Comparison of ENCODE assay signal across 8 mouse cellular contexts in genomic region chr8:91312342-91312741, GRCm38 (mm10). TPM values are rescaled to one million over a fixed set of nuclear protein-coding genes. Genes with fewer than 3 reads are reported as not detected.
A peak's percentile ranks its signal among the peaks of the same experiment; 100 is the strongest.
DNase-seq lines count a peak whose midpoint lies in the region; ATAC-seq and TF ChIP-seq lines count a peak whose summit lies in the region.

No protein-coding gene starts in this region.

- WGBS in embryonic facial prominence, embryonic 15.5 days, result 76% methylated on average over 2 of the region's 2 CpGs
- 84% methylated on average over 2 of the region's 2 CpGs for WGBS in limb, embryonic 12.5 days
- WGBS in neural tube, embryonic 13.5 days, result 81% methylated on average over 2 of the region's 2 CpGs

- peak overlapping the region; percentile 90 for H3K4me3 ChIP-seq in left cerebral cortex, adult 2 months
- peak overlapping the region; percentile 80 for H3K4me3 ChIP-seq in embryonic facial prominence, embryonic 15.5 days (replicated peaks)
- H3K4me3 ChIP-seq in limb, embryonic 12.5 days (replicated peaks), result peak overlapping the region; percentile 62
- peak overlapping the region; percentile 60 for H3K4me3 ChIP-seq in neural tube, embryonic 13.5 days

- ATAC-seq in embryonic facial prominence, embryonic 15.5 days (ENCODE audit: insufficient number of reproducible peaks, low FRiP score, low TSS enrichment, low read depth), result no peak
- ATAC-seq in limb, embryonic 12.5 days (ENCODE audit: insufficient number of reproducible peaks, insufficient read depth, low FRiP score, low TSS enrichment, low read depth), result no peak
- no peak for ATAC-seq in neural tube, embryonic 13.5 days (ENCODE audit: low read depth)

- no peak for TF ChIP-seq CTCF in left cerebral cortex, adult 2 months (IDR thresholded peaks at IDR 0.05)

- no peaks in the 10 kb centered on the region for H3K27me3 ChIP-seq in embryonic facial prominence, embryonic 15.5 days
- H3K27me3 ChIP-seq in limb, embryonic 12.5 days, result no peaks in the 10 kb centered on the region
- H3K27me3 ChIP-seq in neural tube, embryonic 13.5 days, result no peaks in the 10 kb centered on the region

- intact Hi-C loops in left cerebral cortex, adult 2 months (cut with DNase I), result loop anchor here (2.0 kb wide), 1 partner anchor 32 kb away; no protein-coding TSS in a partner anchor
- intact Hi-C loops in left cerebral cortex, postnatal 14 days (cut with DNase I), result no loop called here
- intact Hi-C loops in gastrocnemius, postnatal 36 days (cut with DNase I), result no loop called here

- H3K36me3 ChIP-seq in embryonic facial prominence, embryonic 15.5 days, result no peaks in the 10 kb centered on the region
- H3K36me3 ChIP-seq in limb, embryonic 12.5 days, result peaks cover 3% of the 10 kb centered on the region
- H3K36me3 ChIP-seq in neural tube, embryonic 13.5 days, result 0 out of 2 replicates have a peak, but pooled peaks cover 5% of the 10 kb centered on the region

- H3K9me3 ChIP-seq in embryonic facial prominence, embryonic 15.5 days (replicated peaks), result no peaks in the 10 kb centered on the region
- H3K9me3 ChIP-seq in limb, embryonic 12.5 days, result no peaks in the 10 kb centered on the region
- H3K9me3 ChIP-seq in neural tube, embryonic 13.5 days, result no peaks in the 10 kb centered on the region

- peaks cover 18% of the 10 kb centered on the region for H3K4me1 ChIP-seq in embryonic facial prominence, embryonic 15.5 days
- peaks cover 30% of the 10 kb centered on the region for H3K4me1 ChIP-seq in limb, embryonic 12.5 days (replicated peaks)
- H3K4me1 ChIP-seq in neural tube, embryonic 13.5 days (replicated peaks), result peaks cover 35% of the 10 kb centered on the region

- DNase-seq in left cerebral cortex, adult 2 months (ENCODE audit: extremely low spot score in 1 of 2, low spot score in 2 of 2), result no peak
- no peak for DNase-seq in left cerebral cortex, postnatal 14 days (ENCODE audit: low spot score in 2 of 2)
- no peak for DNase-seq in embryo, embryonic 9.5 days (ENCODE audit: extremely low spot score)
- no peak for DNase-seq in gastrocnemius, postnatal 36 days
- no peak for DNase-seq in urinary bladder, postnatal 36 days (ENCODE audit: low spot score in 2 of 2)

- peak overlapping the region; percentile 64 for H3K4me2 ChIP-seq in embryonic facial prominence, embryonic 15.5 days (replicated peaks)
- peak overlapping the region; percentile 73 for H3K4me2 ChIP-seq in limb, embryonic 12.5 days
- H3K4me2 ChIP-seq in neural tube, embryonic 13.5 days, result peak overlapping the region; percentile 72

- H3K27ac ChIP-seq in left cerebral cortex, adult 2 months, result no peak overlapping the region; the same call in 1 of the 2 replicates
- no peak overlapping the region for H3K27ac ChIP-seq in embryonic facial prominence, embryonic 15.5 days (replicated peaks)
- no peak overlapping the region for H3K27ac ChIP-seq in limb, embryonic 12.5 days
- no peak overlapping the region for H3K27ac ChIP-seq in neural tube, embryonic 13.5 days (replicated peaks)

- peak overlapping the region; percentile 47; the same call in 1 of the 2 replicates for H3K9ac ChIP-seq in embryonic facial prominence, embryonic 15.5 days
- peak overlapping the region; percentile 68 for H3K9ac ChIP-seq in limb, embryonic 12.5 days (replicated peaks)
- H3K9ac ChIP-seq in neural tube, embryonic 13.5 days, result peak overlapping the region; percentile 78

RNA-seq across cellular contexts. Expression of gene Rpgrip1l, which starts 0.7 kb away (rescaled TPM):
- total RNA-seq in left cerebral cortex, adult 2 months (2021), result 10 to 100 TPM; 22.6 to 27.3 TPM
- 10 to 100 TPM; 25.9 to 26.1 TPM for total RNA-seq in left cerebral cortex, postnatal 14 days (2021)
- polyA plus RNA-seq in embryonic facial prominence, embryonic 15.5 days (2015; fragmentation: Nextera tagmentation; extraction: Ambion mirVana), result 14.8 and 15.0 TPM in 2 replicates
- polyA plus RNA-seq in limb, embryonic 12.5 days (2016; fragmentation: Nextera tagmentation; extraction: Ambion mirVana), result 14.3 and 17.1 TPM in 2 replicates
- 10.1 and 16.0 TPM in 2 replicates for polyA plus RNA-seq in neural tube, embryonic 13.5 days (2015; fragmentation: Nextera tagmentation; extraction: Ambion mirVana)
- 1 to 10 TPM; 1.6 to 2.7 TPM for total RNA-seq in gastrocnemius, postnatal 36 days (2021)

RNA-seq across cellular contexts. Expression of gene Fto, which starts 1.0 kb away (rescaled TPM):
- 100 to 1,000 TPM; 152 to 155 TPM for total RNA-seq in left cerebral cortex, adult 2 months (2021)
- total RNA-seq in left cerebral cortex, postnatal 14 days (2021), result 100 to 1,000 TPM; 120 to 123 TPM
- polyA plus RNA-seq in embryonic facial prominence, embryonic 15.5 days (2015; fragmentation: Nextera tagmentation; extraction: Ambion mirVana), result 96.4 and 111 TPM in 2 replicates
- 92.1 and 96.3 TPM in 2 replicates for polyA plus RNA-seq in limb, embryonic 12.5 days (2016; fragmentation: Nextera tagmentation; extraction: Ambion mirVana)
- 120 and 125 TPM in 2 replicates for polyA plus RNA-seq in neural tube, embryonic 13.5 days (2015; fragmentation: Nextera tagmentation; extraction: Ambion mirVana)
- total RNA-seq in gastrocnemius, postnatal 36 days (2021), result 10 to 100 TPM; 69.8 to 77.5 TPM

Comparison
In these comparisons a context has a peak if more than half of its experiments do, and no peak if none do; other contexts are left out.
1. RNA of gene Rpgrip1l, which starts 0.7 kb away (total RNA-seq): 22.6 to 27.3 TPM in left cerebral cortex, adult 2 months and 25.9 to 26.1 TPM in left cerebral cortex, postnatal 14 days; 1.6 to 2.7 TPM in gastrocnemius, postnatal 36 days; every median in the first group is over 4 times any median in the second.
2. Peak in every context shown above with its lines, with median percentiles within 50 percentile points of each other: H3K4me3 ChIP-seq, H3K4me2 ChIP-seq and H3K9ac ChIP-seq.